Mouse (Mus musculus) layer of hippocampus, adult 2 months (tissue): Measurements from ENCODE around the gene Utp11. TPM values are rescaled to one million over a fixed set of nuclear protein-coding genes. Genes with fewer than 3 reads are reported as not detected.
A peak's percentile ranks its signal among the peaks of the same experiment; 100 is the strongest.

Source experiments
- DNase-seq, 2 experiments: peaks; one replicate each; pipeline ENCODE4 v3.0.0; 2022; ENCODE audit warnings: low spot score in 2 of 2
- H3K27ac ChIP-seq: fragments of 200-600 bp; 2 replicates; pipeline ENCODE4 v1.8.1; 2022
- H3K4me3 ChIP-seq: fragments of 200-600 bp; 2 replicates; pipeline ENCODE4 v1.8.1; 2022; ENCODE audit warnings: mild to moderate bottlenecking
- CTCF ChIP-seq: fragments of 200-600 bp; conservative IDR thresholded peaks from 2 replicates; pipeline ENCODE4 v1.8.1; 2022; ENCODE audit warnings: antibody characterized with exemption, mild to moderate bottlenecking, moderate library complexity
- microRNA-seq, 2 experiments: library from miRNA; unstranded; fragments of <30 nt; microRNA quantifications; one replicate each; pipeline ENCODE4 v1.2.0; 2021
- total RNA-seq, 2 experiments: library from RNA; stranded (reverse); gene quantifications; 2 replicates each; pipeline ENCODE4 v1.2.3; 2021

Utp11 gene
- total RNA-seq, 2 experiments from 2014 or later = 16.6 to 18.6 TPM

GRCm38 (mm10) chr4:124658412-124658851, 35.0 kb downstream of the Utp11 start:
- Histone ChIP-seq H3K4me3 (peak overlapping the region; percentile 54), H3K27ac (peak overlapping the region; percentile 64)
- no peak for TF ChIP-seq CTCF
- DNase-seq = no peak

- peak overlapping the region; percentile 54 for H3K4me3 ChIP-seq
- peak overlapping the region; percentile 69; the same call in 1 of the 2 replicates for H3K27ac ChIP-seq
- no peak for TF ChIP-seq CTCF
- DNase-seq = no peak
Observed at GRCm38 (mm10) chr4:124657781-124658180, 35.6 kb downstream of the Utp11 start.

- peak; percentile 87 to 92 for DNase-seq
- Histone ChIP-seq H3K27ac (peak overlapping the region; percentile 65), H3K4me3 (peak overlapping the region; percentile 62)
- TF ChIP-seq CTCF = 0 out of 2 replicates have a peak, but pooled peaks have one; percentile 11
Observed at GRCm38 (mm10) chr4:124656854-124657650, 36.3 kb downstream of the Utp11 start.

- DNase-seq = no peak
- Histone ChIP-seq H3K27ac (peak within 1 kb of the TSS; percentile 69), H3K4me3 (peak within 1 kb of the TSS; percentile 62)
- no peak for TF ChIP-seq CTCF
Observed at GRCm38 (mm10) chr4:124656518-124656853, 36.9 kb downstream of the Utp11 start, which contains the start of gene Pou3f1. Pou3f1 (plus strand) TSS chr4:124656807.

GRCm38 (mm10) chr4:124652886-124653285, 40.5 kb downstream of the Utp11 start:
- DNase-seq = no peak
- no peak overlapping the region; the same call in 1 of the 2 replicates for H3K4me3 ChIP-seq
- H3K27ac ChIP-seq = peak overlapping the region; percentile 43; the same call in 1 of the 2 replicates
- no peak for TF ChIP-seq CTCF

- no peak for DNase-seq
- no peak overlapping the region for H3K27ac ChIP-seq
- H3K4me3 ChIP-seq = no peak overlapping the region
- no peak for TF ChIP-seq CTCF
Observed at GRCm38 (mm10) chr4:124647909-124648308, 45.5 kb downstream of the Utp11 start.

GRCm38 (mm10) chr4:124646591-124646990, 46.8 kb downstream of the Utp11 start:
- DNase-seq = no peak
- Histone ChIP-seq H3K4me3 (no peak overlapping the region), H3K27ac (no peak overlapping the region)
- TF ChIP-seq CTCF = no peak

GRCm38 (mm10) chr4:124644974-124645433, 48.4 kb downstream of the Utp11 start:
- TF ChIP-seq CTCF = peak; percentile 51
- Histone ChIP-seq H3K4me3 (no peak overlapping the region), H3K27ac (no peak overlapping the region)
- DNase-seq = no peak

- Histone ChIP-seq H3K27ac (no peak overlapping the region), H3K4me3 (no peak overlapping the region)
- TF ChIP-seq CTCF = no peak
- DNase-seq = no peak
Observed at GRCm38 (mm10) chr4:124643859-124644258, 49.5 kb downstream of the Utp11 start.

- TF ChIP-seq CTCF = no peak
- peak overlapping the region; percentile 14; the same call in 1 of the 2 replicates for H3K27ac ChIP-seq
- H3K4me3 ChIP-seq = no peak overlapping the region
- no peak for DNase-seq
Observed at GRCm38 (mm10) chr4:124639715-124640114, 53.7 kb downstream of the Utp11 start.

- H3K4me3 ChIP-seq = no peak overlapping the region
- no peak for DNase-seq
- no peak for TF ChIP-seq CTCF
- no peak overlapping the region for H3K27ac ChIP-seq
Observed at GRCm38 (mm10) chr4:124633281-124633680, 60.1 kb downstream of the Utp11 start.

GRCm38 (mm10) chr4:124632856-124633255, 60.5 kb downstream of the Utp11 start:
- DNase-seq = no peak
- no peak overlapping the region for H3K4me3 ChIP-seq
- no peak for TF ChIP-seq CTCF
- no peak overlapping the region for H3K27ac ChIP-seq

GRCm38 (mm10) chr4:124631456-124631855, 61.9 kb downstream of the Utp11 start:
- Histone ChIP-seq H3K4me3 (no peak overlapping the region), H3K27ac (no peak overlapping the region)
- DNase-seq = no peak
- TF ChIP-seq CTCF = no peak

Small RNAs within 50 kb of the gene (microRNA-seq; reads per million reads assigned to microRNA genes)
- 0 reads per million in 2 experiments for gene Gm24721
- 0 reads per million in 2 experiments for gene Mir697

Other genes with a start within 250 kb of the Utp11 start
- gene 3100002H09Rik, start 82.8 kb downstream of the Utp11 start, total RNA-seq = 1 to 10 TPM in 1 of 2 experiments, under 1 TPM in 1; 0.98 to 2.3 TPM
- 10 to 100 TPM; 40.5 to 40.7 TPM for gene Pou3f1, start 36.8 kb downstream of the Utp11 start, total RNA-seq
- 1 to 10 TPM; 1.4 to 1.5 TPM for gene Fhl3, start 7.1 kb upstream of the Utp11 start, total RNA-seq
- gene Sf3a3, start 21.2 kb upstream of the Utp11 start, total RNA-seq = 10 to 100 TPM; 35.1 to 35.7 TPM
- gene Inpp5b, start 48.2 kb upstream of the Utp11 start, total RNA-seq = 10 to 100 TPM; 43.6 to 51.2 TPM
- gene Mtf1, start 108.5 kb upstream of the Utp11 start, total RNA-seq = 10 to 100 TPM; 24.6 to 24.8 TPM
- 10 to 100 TPM; 30.3 to 38.0 TPM for gene Yrdc, start 157.1 kb upstream of the Utp11 start, total RNA-seq
- gene 1110065P20Rik, start 157.6 kb upstream of the Utp11 start, total RNA-seq = 10 to 100 TPM; 72.0 to 94.5 TPM
- gene Maneal, start 168.6 kb upstream of the Utp11 start, total RNA-seq = 10 to 100 TPM; 52.3 to 54.4 TPM
- 10 to 100 TPM; 42.5 to 51.3 TPM for gene Epha10, start 187.3 kb upstream of the Utp11 start, total RNA-seq
- 10 to 100 TPM; 22.1 to 23.6 TPM for gene 9930104L06Rik, start 243.4 kb upstream of the Utp11 start, total RNA-seq
- gene Cdca8, start 245.7 kb upstream of the Utp11 start, total RNA-seq = 1 to 10 TPM; 2.1 to 2.9 TPM